Mouse (Mus musculus) liver, embryonic 14.5 days (tissue): ENCODE data around the gene Nup43.

ENCODE experiments used
- CTCF ChIP-seq: IDR thresholded peaks from 2 replicates; pipeline ENCODE4 v1.5.1; 2016; ENCODE audit warnings: antibody characterized with exemption, low read depth, control low read depth
- EP300 ChIP-seq: IDR thresholded peaks from 2 replicates; pipeline ENCODE4 v1.6.1; 2016; ENCODE audit warnings: antibody characterized with exemption, low read depth

DNA sequence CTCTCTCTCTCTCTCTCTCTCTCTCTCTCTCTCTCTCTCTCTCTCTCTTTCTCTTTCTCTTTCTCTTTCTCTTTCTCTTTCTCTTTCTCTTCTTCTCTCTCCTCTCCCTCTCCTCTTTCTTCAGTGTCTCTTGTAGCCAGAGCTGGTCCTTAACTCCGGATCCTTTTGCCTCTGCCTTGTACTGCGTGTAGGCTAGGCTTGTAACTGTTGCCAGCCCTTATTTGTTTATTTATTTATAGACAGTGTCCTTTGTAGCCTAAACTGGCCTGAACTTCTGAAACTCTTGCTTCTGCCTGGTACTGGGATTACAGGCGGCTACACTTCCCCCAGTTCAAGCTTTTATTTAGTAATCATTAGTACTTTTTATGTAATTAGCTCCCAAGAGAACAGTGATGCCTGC, 59.7 kb downstream of the Nup43 start:
- TF ChIP-seq CTCF, result no peak
- no peak for TF ChIP-seq EP300
